Mouse (Mus musculus) G1E (cell line): ENCODE measurements at regions not wholly inside any gene's neighbourhood (a gene's known extent, or its start where the extent isn't known, plus 50 kb on each side); places are given as distances from the start of the nearest gene placed in this dataset.

Experiments
- CTCF ChIP-seq: IDR thresholded peaks from 2 replicates; pipeline ENCODE4 v1.5.1; 2012; ENCODE audit warnings: low read depth, low read length, inconsistent platforms, mixed read lengths
- GATA1 ChIP-seq: IDR thresholded peaks from 2 replicates; pipeline ENCODE4 v1.6.1; 2012; ENCODE audit warnings: borderline replicate concordance, low read length, inconsistent platforms, mixed read lengths
- GATA2 ChIP-seq: IDR thresholded peaks from 2 replicates; pipeline ENCODE4 v1.6.1; 2012; ENCODE audit warnings: low read depth, low read length, inconsistent platforms, borderline replicate concordance
- POLR2AphosphoS5 ChIP-seq: IDR thresholded peaks from 2 replicates; pipeline ENCODE4 v1.6.1; 2012; ENCODE audit warnings: low read depth, low read length, inconsistent platforms; ENCODE audit not compliant: insufficient replicate concordance

DNA sequence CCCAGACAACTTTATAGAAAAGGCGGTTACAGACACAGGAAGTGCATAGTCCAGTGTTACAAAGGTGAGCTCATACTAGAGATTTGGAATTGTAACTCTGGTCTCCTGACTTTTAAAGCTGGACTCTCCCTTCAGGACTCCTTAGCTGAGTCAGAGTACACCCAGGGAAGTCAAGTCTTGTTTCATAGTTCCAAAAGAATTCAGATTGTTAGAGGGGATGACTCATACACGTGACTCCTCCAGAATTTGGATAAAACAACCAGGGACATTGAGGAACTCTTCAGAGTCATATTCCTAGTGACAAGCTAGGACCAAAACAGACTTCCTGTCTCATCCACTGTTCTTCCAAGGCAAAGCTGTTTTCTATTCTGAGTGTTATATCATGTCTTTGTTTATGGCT lies 132.8 kb upstream of the 1700056E22Rik start:
- TF ChIP-seq CTCF (no peak), GATA1 (no peak), GATA2 (no peak), POLR2AphosphoS5 (no peak)
